Mouse (Mus musculus): ENCODE results near the gene Fam171a2. TPM values are rescaled to one million over a fixed set of nuclear protein-coding genes. Genes with fewer than 3 reads are reported as not detected.
A peak's percentile ranks its signal among the peaks of the same experiment; 100 is the strongest.
"Not testable (repeated sequence)": the region's sequence is repeated elsewhere in the genome, so short reads cannot be mapped to it uniquely, and the experiment has no call there.

The Fam171a2 gene
- total RNA-seq, 2 experiments from 2014 or later, result 108 to 120 TPM

GRCm38 (mm10) chr11:102401898-102402500 is 45.5 kb downstream of the Fam171a2 start:
- no peak for DNase-seq (ENCODE audit: low spot score in 2 of 2)
- intact Hi-C loops (cut with DNase I), result no loop called here

DNA sequence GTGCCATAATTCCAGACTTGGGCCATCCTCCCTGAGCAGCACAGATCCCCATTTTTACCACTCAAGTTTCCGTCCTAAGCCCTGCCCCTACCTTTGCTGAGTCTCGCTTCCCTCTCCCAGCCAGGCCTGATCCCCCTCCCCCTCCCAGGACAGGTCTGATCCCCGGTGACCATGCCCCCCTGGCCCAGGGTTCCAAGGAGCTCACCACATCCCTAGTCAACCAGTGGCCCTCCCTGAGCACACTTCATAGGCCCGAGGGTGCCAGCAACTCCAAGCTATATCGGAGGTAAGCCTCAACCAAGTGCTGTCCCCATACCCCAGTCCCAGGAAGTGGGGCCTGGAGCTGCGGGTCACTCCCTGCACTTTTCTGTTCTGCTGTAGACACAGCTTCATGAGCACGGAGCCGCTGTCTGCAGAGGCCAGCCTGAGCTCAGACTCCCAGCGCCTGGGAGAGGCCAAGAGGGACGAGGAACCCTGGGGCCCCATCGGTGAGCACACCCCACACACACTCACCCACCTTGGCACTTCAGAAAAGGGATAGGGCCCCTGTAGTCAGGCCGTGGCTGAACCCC is 46.9 kb downstream of the Fam171a2 start:
- intact Hi-C loops (cut with DNase I), result no loop called here
- DNase-seq (ENCODE audit: low spot score in 2 of 2), result no peak

DNA sequence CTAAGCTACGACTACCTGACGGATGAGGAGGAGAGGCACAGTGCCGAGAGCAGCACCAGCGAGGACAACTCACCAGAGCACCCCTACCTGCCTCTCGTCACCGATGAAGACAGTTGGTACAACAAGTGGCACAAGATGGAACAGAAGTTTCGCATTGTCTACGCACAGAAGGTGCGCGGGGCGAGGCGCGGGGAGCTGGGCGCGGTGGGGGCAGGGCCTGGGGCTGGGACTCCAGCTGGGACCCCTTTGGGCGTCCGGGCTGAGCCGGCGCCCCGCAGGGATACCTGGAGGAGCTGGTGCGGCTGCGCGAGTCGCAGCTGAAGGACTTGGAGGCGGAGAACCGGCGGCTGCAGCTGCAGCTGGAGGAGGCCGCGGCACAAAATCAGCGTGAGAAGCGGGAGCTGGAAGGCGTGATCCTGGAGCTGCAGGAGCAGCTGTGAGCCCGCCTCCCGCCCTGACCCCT is 47.8 kb downstream of the Fam171a2 start:
- intact Hi-C loops (cut with DNase I), result loop anchor here (5.0 kb wide), 1 partner anchor 38 kb away; no protein-coding TSS in a partner anchor

DNA sequence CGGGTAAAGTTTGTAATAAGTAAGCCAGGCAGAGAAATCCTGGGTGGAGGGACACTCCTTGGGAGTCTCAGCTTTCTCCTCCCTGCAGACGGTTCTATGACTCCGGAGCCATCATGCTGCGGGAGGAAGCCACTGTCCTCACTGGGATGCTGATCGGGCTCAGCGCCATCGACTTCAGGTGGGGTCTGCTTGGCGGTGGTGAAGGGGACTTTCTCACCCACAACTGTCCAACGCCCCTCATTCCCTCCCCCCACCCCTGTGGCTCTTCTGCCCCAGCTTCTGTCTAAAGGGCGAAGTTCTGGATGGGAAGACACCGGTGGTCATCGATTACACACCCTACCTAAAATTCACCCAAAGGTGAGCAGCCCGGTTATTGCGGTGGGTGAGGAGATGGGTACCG is 48.4 kb downstream of the Fam171a2 start:
- intact Hi-C loops (cut with DNase I), result loop anchor here (5.0 kb wide), 1 partner anchor 38 kb away; no protein-coding TSS in a partner anchor
- no peak for DNase-seq (ENCODE audit: low spot score in 2 of 2)

More for the DNA sequence above, 47.8 kb downstream of the Fam171a2 start:
- peak in 1 of 2 experiments; percentile 47 for DNase-seq (ENCODE audit: low spot score in 2 of 2)

DNA sequence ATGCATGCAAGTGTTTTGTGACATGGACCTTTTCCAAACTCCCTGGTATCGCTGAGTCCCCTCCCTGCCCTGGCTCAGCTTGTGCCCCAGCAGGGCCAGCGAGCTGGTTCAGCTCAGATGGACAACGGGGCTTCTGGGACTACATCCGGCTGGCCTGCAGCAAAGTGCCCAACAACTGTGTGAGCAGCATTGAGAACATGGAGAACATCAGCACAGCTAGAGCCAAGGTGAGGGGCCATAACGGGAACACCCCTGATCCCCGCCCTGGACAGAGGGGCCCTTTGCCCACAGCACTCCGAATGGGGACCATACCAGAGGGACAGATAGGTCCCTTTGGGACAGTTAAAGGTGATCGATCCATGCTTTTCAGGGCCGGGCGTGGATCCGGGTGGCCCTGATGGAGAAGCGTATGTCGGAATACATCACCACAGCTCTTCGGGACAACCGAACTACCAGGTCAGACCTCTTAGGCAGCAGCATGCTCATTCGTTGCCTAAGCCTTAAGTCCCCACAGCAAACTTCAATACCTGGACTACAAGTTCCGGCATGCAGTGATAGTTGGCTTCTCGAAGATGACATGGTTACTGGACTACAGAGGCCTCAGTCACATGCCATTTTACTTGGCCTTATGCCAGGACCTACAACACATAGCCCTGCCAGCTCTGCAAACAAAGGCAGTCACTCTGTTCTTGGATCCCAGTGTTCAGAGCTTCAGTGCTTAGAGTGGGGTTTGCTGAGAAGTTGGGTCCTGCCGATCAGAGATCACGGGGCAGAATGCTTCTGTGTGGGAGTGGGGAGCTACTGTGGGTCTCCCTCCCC is 49.3 kb downstream of the Fam171a2 start:
- intact Hi-C loops (cut with DNase I), result loop anchor here (5.0 kb wide), 1 partner anchor 39 kb away; no protein-coding TSS in a partner anchor
- peak; percentile 51 to 70 for DNase-seq (ENCODE audit: low spot score in 2 of 2)

DNA sequence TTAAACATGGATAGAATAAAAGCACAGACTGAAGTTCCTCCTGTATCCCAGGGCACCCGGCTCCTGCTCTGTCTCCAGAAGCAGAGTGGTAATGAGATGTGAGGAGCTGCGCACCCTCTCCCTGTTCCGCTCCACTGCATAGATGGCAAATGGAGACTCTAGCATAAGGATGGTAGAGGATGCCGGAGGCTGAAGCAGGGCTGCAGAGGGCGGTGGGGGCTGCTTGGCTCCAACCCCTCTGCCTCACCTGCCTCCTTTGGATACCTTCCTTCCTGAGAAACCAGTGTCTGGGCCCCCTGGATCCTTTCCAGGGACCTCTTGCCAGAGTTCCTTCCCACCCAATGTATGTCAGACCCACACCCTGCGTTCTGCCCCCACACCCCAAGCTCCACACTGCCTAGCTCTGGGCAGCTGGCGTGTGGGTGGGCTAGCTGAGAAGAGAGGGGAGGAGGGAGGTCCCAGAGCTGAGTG is 50.8 kb downstream of the Fam171a2 start:
- peak; percentile 46 to 80 for DNase-seq (ENCODE audit: low spot score in 2 of 2)
- intact Hi-C loops (cut with DNase I), result loop anchor here (1.0 to 5.0 kb wide), 3 partner anchors 11 to 77 kb away; partner anchors contain the start of genes Slc25a39 and Ubtf

GRCm38 (mm10) chr11:102396263-102396662 is 51.2 kb downstream of the Fam171a2 start:
- no peak for DNase-seq (ENCODE audit: low spot score in 2 of 2)
- intact Hi-C loops (cut with DNase I), result loop anchor here (5.0 kb wide), 1 partner anchor 41 kb away; no protein-coding TSS in a partner anchor

GRCm38 (mm10) chr11:102395250-102395649 is 52.2 kb downstream of the Fam171a2 start:
- intact Hi-C loops (cut with DNase I), result loop anchor here (5.0 kb wide), 1 partner anchor 42 kb away; no protein-coding TSS in a partner anchor
- DNase-seq (ENCODE audit: low spot score in 2 of 2), result peak in 1 of 2 experiments; percentile 17

GRCm38 (mm10) chr11:102394421-102395124 is 52.9 kb downstream of the Fam171a2 start:
- DNase-seq (ENCODE audit: low spot score in 2 of 2), result peak in 1 of 2 experiments; percentile 15
- intact Hi-C loops (cut with DNase I), result loop anchor here (5.0 kb wide), 2 partner anchors 43 to 57 kb away; no protein-coding TSS in a partner anchor

DNA sequence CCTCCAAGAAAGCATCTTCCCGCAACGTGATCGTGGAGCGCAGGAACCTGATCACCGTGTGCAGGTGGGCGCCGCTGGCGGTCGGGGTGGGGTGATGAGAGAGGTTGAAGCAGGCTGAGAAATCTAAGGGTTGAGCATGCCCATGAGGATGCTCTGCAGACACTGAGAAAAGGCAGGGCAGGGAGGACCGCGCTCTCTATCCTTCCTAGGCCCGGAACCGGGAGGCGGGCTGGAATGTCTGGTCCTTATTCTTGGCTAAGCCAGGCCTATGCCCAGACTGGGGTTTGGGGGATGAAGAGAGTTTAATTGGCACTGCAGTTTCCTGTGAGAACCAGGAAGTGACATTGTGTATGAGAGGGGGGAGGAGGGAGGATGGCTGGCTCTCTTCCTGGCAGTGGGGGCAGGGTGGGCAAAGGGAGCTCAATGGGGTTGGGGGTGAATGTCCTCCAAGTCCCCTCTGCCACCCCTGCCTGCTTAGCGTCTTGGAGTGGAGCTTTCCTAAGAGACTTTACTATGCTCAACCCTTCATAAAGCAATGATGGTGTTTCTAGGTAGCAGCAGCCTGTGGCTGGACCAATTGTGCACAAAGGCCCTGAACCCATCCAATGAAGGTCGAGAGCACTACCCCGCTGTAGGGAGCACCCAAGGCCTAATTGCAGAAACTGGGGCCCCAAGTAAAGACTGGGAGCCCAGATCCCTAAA is 53.6 kb downstream of the Fam171a2 start:
- peak; percentile 43 to 71 for DNase-seq (ENCODE audit: low spot score in 2 of 2)
- intact Hi-C loops (cut with DNase I), result loop anchor here (2.0 to 5.0 kb wide), 2 partner anchors 57 to 73 kb away; no protein-coding TSS in a partner anchor

DNA sequence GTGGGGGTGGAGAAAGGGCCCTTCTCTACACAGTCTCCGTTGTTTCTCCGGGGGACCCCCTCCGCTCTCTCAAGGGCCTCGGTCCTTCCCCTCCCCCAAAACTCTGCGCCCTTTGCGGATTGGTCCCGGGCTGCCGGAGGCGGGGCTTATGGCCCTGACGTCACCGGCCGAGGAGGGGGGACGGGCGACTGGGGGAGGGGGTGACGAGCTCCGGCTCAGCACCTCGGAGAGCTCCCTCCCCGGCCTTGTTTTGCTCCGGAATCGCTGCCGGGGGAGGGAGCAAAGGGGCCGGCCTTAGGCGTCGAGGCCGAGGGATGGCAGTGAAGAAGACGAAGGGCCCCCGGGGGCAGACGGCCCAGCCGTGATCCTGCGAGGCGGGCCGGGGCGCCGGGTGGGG is 54.2 kb downstream of the Fam171a2 start, which contains the start of gene Rundc3a:
Rundc3a (plus strand) TSS at position 166 of the 397 bp plus-strand sequence.
- intact Hi-C loops (cut with DNase I), result loop anchor here (2.0 to 5.0 kb wide), 2 partner anchors 56 to 72 kb away; no protein-coding TSS in a partner anchor
- peak; percentile 95 to 97 for DNase-seq (ENCODE audit: low spot score in 2 of 2)

DNA sequence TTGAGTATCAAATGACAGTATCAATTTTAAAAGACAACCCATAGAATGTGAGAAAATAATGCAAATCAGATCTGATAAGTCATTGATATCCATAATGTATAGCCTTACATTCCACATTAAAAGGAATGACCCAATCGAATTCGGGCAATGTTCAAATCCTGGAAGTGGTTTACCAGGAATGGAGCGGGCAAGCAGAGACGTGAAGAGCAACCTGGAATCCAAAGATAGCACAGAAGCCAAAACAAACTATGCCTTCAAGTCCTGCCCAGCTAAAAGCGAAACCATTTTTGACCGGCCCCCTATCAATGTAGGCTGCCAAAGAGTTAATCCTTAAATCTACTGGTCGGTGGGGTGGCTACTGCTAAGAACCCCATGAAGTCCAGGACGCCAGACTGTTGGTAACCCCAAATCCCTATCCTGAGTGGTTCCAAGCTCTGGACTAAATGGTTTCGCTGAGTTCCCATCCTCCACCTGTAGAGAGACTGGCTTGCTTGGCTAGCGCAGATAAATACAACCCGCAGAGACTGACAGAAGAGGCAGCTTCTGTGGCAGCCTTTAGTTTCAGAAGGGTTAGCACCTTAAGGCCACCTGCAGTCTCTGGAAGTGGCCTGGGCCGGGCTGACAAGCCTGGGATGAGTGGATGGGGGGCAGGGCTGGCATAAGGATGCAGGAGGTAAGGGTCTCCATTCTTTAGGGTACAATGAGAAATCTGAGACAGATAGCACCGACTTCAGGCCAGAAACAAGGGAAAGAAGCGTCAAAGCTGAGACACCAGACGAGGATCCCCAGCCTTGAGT is 54.8 kb downstream of the Fam171a2 start:
- DNase-seq (ENCODE audit: low spot score in 2 of 2), result no peak
- intact Hi-C loops (cut with DNase I), result loop anchor here (2.0 to 5.0 kb wide), 2 partner anchors 55 to 72 kb away; no protein-coding TSS in a partner anchor

- DNase-seq (ENCODE audit: low spot score in 2 of 2); intact Hi-C loops (cut with DNase I): not testable (repeated sequence)
These were observed 58.0 kb downstream of the Fam171a2 start for GRCm38 (mm10) chr11:102389436-102389835.

Small RNAs within 50 kb of the gene (microRNA-seq; reads per million reads assigned to microRNA genes)
- 0 reads per million in 2 experiments for gene Mir6930

Other genes starting within 250 kb of the Fam171a2 start
- 100 to 1,000 TPM; 243 to 261 TPM for gene Hdac5, start 217.5 kb downstream of the Fam171a2 start, total RNA-seq (2021)
- 1 to 10 TPM in 1 of 2 experiments, under 1 TPM in 1; 0.94 to 1.1 TPM for gene BC030867, start 198.8 kb downstream of the Fam171a2 start, total RNA-seq (2021)
- gene Asb16, start 178.9 kb downstream of the Fam171a2 start, total RNA-seq (2021), result 1 to 10 TPM; 1.2 TPM
- 10 to 100 TPM; 67.8 to 71.4 TPM for gene Tmub2, start 162.8 kb downstream of the Fam171a2 start, total RNA-seq (2021)
- 100 to 1,000 TPM; 231 to 242 TPM for gene Atxn7l3, start 151.1 kb downstream of the Fam171a2 start, total RNA-seq (2021)
- gene Ubtf, start 127.9 kb downstream of the Fam171a2 start, total RNA-seq (2021), result 100 to 1,000 TPM; 123 to 127 TPM
- gene Slc4a1, start 81.5 kb downstream of the Fam171a2 start, total RNA-seq (2021), result under 1 TPM; 0.62 to 0.73 TPM
- 100 to 1,000 TPM; 441 to 469 TPM for gene Rundc3a, start 54.3 kb downstream of the Fam171a2 start, total RNA-seq (2021)
- 10 to 100 TPM; 58.8 to 64.8 TPM for gene Slc25a39, start 39.7 kb downstream of the Fam171a2 start, total RNA-seq (2021)
- 10 to 100 TPM; 58.3 to 71.3 TPM for gene Grn, start 17.4 kb downstream of the Fam171a2 start, total RNA-seq (2021)
- 1 to 10 TPM; 2.2 to 3.5 TPM for gene Itga2b, start 22.4 kb upstream of the Fam171a2 start, total RNA-seq (2021)
- gene Gpatch8, start 108.7 kb upstream of the Fam171a2 start, total RNA-seq (2021), result 10 to 100 TPM; 46.6 to 55.7 TPM
- gene Gm11627, start 131.8 kb upstream of the Fam171a2 start, total RNA-seq (2021), result 1 to 10 TPM; 3.8 to 6.0 TPM
- 10 to 100 TPM in 1 of 2 experiments, 1 to 10 TPM in 1; 9.3 to 11.3 TPM for gene Fzd2, start 156.7 kb upstream of the Fam171a2 start, total RNA-seq (2021)
- gene Meioc, start 216.0 kb upstream of the Fam171a2 start, total RNA-seq (2021), result not detected